Mouse (Mus musculus) bone marrow macrophage, adult 2 months (primary cell): ENCODE data around the gene Cdk5rap1. TPM values are rescaled to one million over a fixed set of nuclear protein-coding genes. Genes with fewer than 3 reads are reported as not detected.
A peak's percentile ranks its signal among the peaks of the same experiment; 100 is the strongest.

Experiments used
- H3K27ac ChIP-seq: 2 replicates; pipeline ENCODE4 v1.5.1; 2012; ENCODE audit warnings: low read depth, low read length; ENCODE audit not compliant: insufficient read depth
- H3K4me1 ChIP-seq: 2 replicates; pipeline ENCODE4 v1.6.1; 2012; ENCODE audit warnings: low read length; ENCODE audit not compliant: control insufficient read depth, insufficient read depth
- H3K4me3 ChIP-seq: 2 replicates; pipeline ENCODE4 v1.5.1; 2012; ENCODE audit warnings: mild to moderate bottlenecking, low read length, moderate library complexity; ENCODE audit not compliant: insufficient read depth
- CTCF ChIP-seq: IDR thresholded peaks from 2 replicates; pipeline ENCODE4 v1.5.1; 2012; ENCODE audit warnings: low read depth, mild to moderate bottlenecking, low read length, moderate library complexity
- POLR2A ChIP-seq: IDR thresholded peaks from 2 replicates; pipeline ENCODE4 v1.6.1; 2012; ENCODE audit warnings: mild to moderate bottlenecking, low read depth, low read length, borderline replicate concordance
- polyA plus RNA-seq: library from polyadenylated mRNA; stranded (reverse); fragments of >200 nt; gene quantifications from 2 replicates; pipeline ENCODE4 v1.2.4, GENCODE M21; 2012; ENCODE audit not compliant: missing spikeins, insufficient read depth, insufficient read length

The Cdk5rap1 gene
- polyA plus RNA-seq, 1 experiment = 9.0 TPM

GRCm38 (mm10) chr2:154407643-154408445, 35.0 kb upstream of the Cdk5rap1 start, which contains the start of gene Snta1:
Snta1 (minus strand) TSS chr2:154408099.
- Histone ChIP-seq H3K4me1 (peaks cover 25% of the 10 kb centered on the region), H3K4me3 (peak within 1 kb of the TSS; percentile 72), H3K27ac (peak within 1 kb of the TSS; percentile 28)
- TF ChIP-seq CTCF = no peak
- TF ChIP-seq POLR2A = 0 out of 2 replicates have a peak, but pooled peaks have one; percentile 27

GRCm38 (mm10) chr2:154407063-154407642, 34.3 kb upstream of the Cdk5rap1 start:
- TF ChIP-seq POLR2A (no peak), CTCF (no peak)
- Histone ChIP-seq H3K4me1 (peaks cover 28% of the 10 kb centered on the region), H3K27ac (peak overlapping the region; percentile 28), H3K4me3 (peak overlapping the region; percentile 72)

- TF ChIP-seq POLR2A = no peak
- TF ChIP-seq CTCF = no peak
- Histone ChIP-seq H3K4me1 (peaks cover 27% of the 10 kb centered on the region), H3K27ac (no peak overlapping the region), H3K4me3 (no peak overlapping the region)
Measured at GRCm38 (mm10) chr2:154405447-154405994, 32.7 kb upstream of the Cdk5rap1 start.

GRCm38 (mm10) chr2:154402811-154403210, 30.0 kb upstream of the Cdk5rap1 start:
- TF ChIP-seq POLR2A = no peak
- TF ChIP-seq CTCF = no peak
- Histone ChIP-seq H3K27ac (no peak overlapping the region), H3K4me3 (no peak overlapping the region), H3K4me1 (peaks cover 22% of the 10 kb centered on the region)

- Histone ChIP-seq H3K27ac (no peak overlapping the region), H3K4me3 (no peak overlapping the region), H3K4me1 (peaks cover 18% of the 10 kb centered on the region)
- TF ChIP-seq CTCF = no peak
- no peak for TF ChIP-seq POLR2A
Measured at GRCm38 (mm10) chr2:154401976-154402375, 29.2 kb upstream of the Cdk5rap1 start.

- H3K27ac ChIP-seq = no peak overlapping the region
- H3K4me1 ChIP-seq = peaks cover 6% of the 10 kb centered on the region
- no peak overlapping the region for H3K4me3 ChIP-seq
- TF ChIP-seq POLR2A (no peak), CTCF (no peak)
Measured at GRCm38 (mm10) chr2:154399325-154399724, 26.5 kb upstream of the Cdk5rap1 start.

- Histone ChIP-seq H3K27ac (no peak overlapping the region), H3K4me1 (peaks cover 6% of the 10 kb centered on the region), H3K4me3 (no peak overlapping the region)
- TF ChIP-seq POLR2A (no peak), CTCF (no peak)
Measured at GRCm38 (mm10) chr2:154398267-154398666, 25.5 kb upstream of the Cdk5rap1 start.

- Histone ChIP-seq H3K4me1 (no peaks in the 10 kb centered on the region), H3K27ac (no peak overlapping the region), H3K4me3 (no peak overlapping the region)
- no peak for TF ChIP-seq CTCF
- TF ChIP-seq POLR2A = no peak
Measured at GRCm38 (mm10) chr2:154396529-154396928, 23.7 kb upstream of the Cdk5rap1 start.

- TF ChIP-seq POLR2A (no peak), CTCF (no peak)
Measured at GRCm38 (mm10) chr2:154394602-154395001, 21.8 kb upstream of the Cdk5rap1 start.

GRCm38 (mm10) chr2:154390180-154390964, 17.6 kb upstream of the Cdk5rap1 start:
- H3K4me3 ChIP-seq = no peak overlapping the region
- TF ChIP-seq POLR2A (no peak), CTCF (no peak)
- H3K4me1 ChIP-seq = peaks cover 3% of the 10 kb centered on the region
- H3K27ac ChIP-seq = no peak overlapping the region

More at GRCm38 (mm10) chr2:154394602-154395001, 21.8 kb upstream of the Cdk5rap1 start:
- no peak overlapping the region for H3K4me3 ChIP-seq
- H3K27ac ChIP-seq = no peak overlapping the region
- H3K4me1 ChIP-seq = no peaks in the 10 kb centered on the region
